Mouse (Mus musculus) hindbrain, embryonic 10.5 days (tissue): ENCODE measurements around the gene Sema4g. TPM values are rescaled to one million over a fixed set of nuclear protein-coding genes. Genes with fewer than 3 reads are reported as not detected.
A peak's percentile ranks its signal among the peaks of the same experiment; 100 is the strongest.

ENCODE experiments used
- DNase-seq: peaks from one replicate; pipeline ENCODE4 v3.0.0-alpha.2; 2017; ENCODE audit warnings: low spot score
- H3K27ac ChIP-seq: fragments of 300-500 bp; sonication (generic); 2 replicates; pipeline ENCODE4 v1.5.1; 2016; ENCODE audit warnings: mild to moderate bottlenecking, moderate library complexity
- H3K27me3 ChIP-seq: fragments of 300-500 bp; sonication (generic); 2 replicates; pipeline ENCODE4 v1.6.1; 2016; ENCODE audit warnings: mild to moderate bottlenecking; ENCODE audit not compliant: poor library complexity, insufficient read depth, severe bottlenecking
- H3K36me3 ChIP-seq: fragments of 300-500 bp; sonication (generic); 2 replicates; pipeline ENCODE4 v1.6.1; 2016; ENCODE audit warnings: mild to moderate bottlenecking, moderate library complexity
- H3K4me1 ChIP-seq: fragments of 300-500 bp; sonication (generic); replicated peaks from 2 replicates; pipeline ENCODE4 v1.6.1; 2016; ENCODE audit warnings: mild to moderate bottlenecking
- H3K4me3 ChIP-seq: fragments of 300-500 bp; sonication (generic); 2 replicates; pipeline ENCODE4 v1.5.1; 2016; ENCODE audit warnings: mild to moderate bottlenecking, moderate library complexity
- H3K9me3 ChIP-seq: fragments of 300-500 bp; sonication (generic); 2 replicates; pipeline ENCODE4 v1.6.1; 2016; ENCODE audit warnings: mild to moderate bottlenecking, moderate library complexity
- WGBS: fragments of 180-500 bp; shearing (Covaris S2); methylation state at CpG from one replicate; pipeline ENCODE4 v1.1.7; 2016; 5-methylcytosine and 5-hydroxymethylcytosine counted together
- polyA plus RNA-seq: library from polyadenylated mRNA; unstranded; fragments of >200 nt; fragmentation: Nextera tagmentation; extraction: Ambion mirVana; gene quantifications from 2 replicates; pipeline ENCODE4 v1.2.1, GENCODE M21; 2016

Sema4g gene
- polyA plus RNA-seq: 3.6 and 5.9 TPM in 2 replicates

- peaks cover 49% of the 10 kb centered on the region for H3K4me1 ChIP-seq
- peak; percentile 63 for DNase-seq
- peak within 1 kb of the TSS; percentile 80 for H3K4me3 ChIP-seq
- H3K27me3 ChIP-seq: peaks cover 32% of the 10 kb centered on the region
- WGBS: under 1% methylated on average over 53 of the region's 58 CpGs
- H3K36me3 ChIP-seq: peaks cover 3% of the 10 kb centered on the region; the same call in 1 of the 2 replicates
- H3K27ac ChIP-seq: peak within 1 kb of the TSS; percentile 88
- H3K9me3 ChIP-seq: no peaks in the 10 kb centered on the region
These were observed at the start of gene Sema4g for GRCm38 (mm10) chr19:44988831-44989566. Sema4g (plus strand) TSS chr19:44989101.

- Histone ChIP-seq H3K4me1 (no peaks in the 10 kb centered on the region), H3K27ac (no peak overlapping the region), H3K4me3 (no peak overlapping the region), H3K36me3 (peaks cover 98% of the 10 kb centered on the region), H3K9me3 (no peaks in the 10 kb centered on the region), H3K27me3 (no peaks in the 10 kb centered on the region)
- DNase-seq: no peak
- 92% methylated on average over 2 of the region's 2 CpGs for WGBS
These were observed 29.3 kb upstream of the Sema4g start for GRCm38 (mm10) chr19:44959633-44960032.

- WGBS: 95% methylated on average over 1 of the region's 1 CpGs
- H3K36me3 ChIP-seq: peaks cover 97% of the 10 kb centered on the region
- no peaks in the 10 kb centered on the region for H3K9me3 ChIP-seq
- no peak overlapping the region for H3K27ac ChIP-seq
- DNase-seq: no peak
- H3K4me3 ChIP-seq: no peak overlapping the region
- no peaks in the 10 kb centered on the region for H3K27me3 ChIP-seq
- H3K4me1 ChIP-seq: no peaks in the 10 kb centered on the region
These were observed 22.9 kb upstream of the Sema4g start for GRCm38 (mm10) chr19:44965978-44966377.

GRCm38 (mm10) chr19:44968329-44968728, 20.6 kb upstream of the Sema4g start:
- DNase-seq: no peak
- 88% methylated on average over 3 of the region's 3 CpGs for WGBS
- H3K27ac ChIP-seq: no peak overlapping the region
- no peaks in the 10 kb centered on the region for H3K4me1 ChIP-seq
- no peaks in the 10 kb centered on the region for H3K27me3 ChIP-seq
- H3K9me3 ChIP-seq: no peaks in the 10 kb centered on the region
- H3K36me3 ChIP-seq: peaks cover 97% of the 10 kb centered on the region
- H3K4me3 ChIP-seq: no peak overlapping the region

- WGBS: 85% methylated on average over 6 of the region's 6 CpGs
These were observed 12.3 kb upstream of the Sema4g start for GRCm38 (mm10) chr19:44976636-44977035.

GRCm38 (mm10) chr19:44977148-44977547, 11.8 kb upstream of the Sema4g start:
- 87% methylated on average over 6 of the region's 6 CpGs for WGBS
- Histone ChIP-seq H3K27me3 (no peaks in the 10 kb centered on the region), H3K9me3 (no peaks in the 10 kb centered on the region), H3K36me3 (peaks cover 100% of the 10 kb centered on the region), H3K4me3 (no peak overlapping the region), H3K4me1 (no peaks in the 10 kb centered on the region), H3K27ac (no peak overlapping the region)
- no peak for DNase-seq

More at GRCm38 (mm10) chr19:44976636-44977035, 12.3 kb upstream of the Sema4g start:
- H3K4me1 ChIP-seq: no peaks in the 10 kb centered on the region
- no peaks in the 10 kb centered on the region for H3K27me3 ChIP-seq
- H3K27ac ChIP-seq: no peak overlapping the region
- DNase-seq: no peak
- H3K9me3 ChIP-seq: no peaks in the 10 kb centered on the region
- H3K4me3 ChIP-seq: no peak overlapping the region
- H3K36me3 ChIP-seq: peaks cover 100% of the 10 kb centered on the region

GRCm38 (mm10) chr19:44980787-44981186, 8.1 kb upstream of the Sema4g start:
- Histone ChIP-seq H3K27ac (no peak overlapping the region), H3K36me3 (peaks cover 76% of the 10 kb centered on the region), H3K27me3 (no peaks in the 10 kb centered on the region), H3K4me1 (no peaks in the 10 kb centered on the region), H3K9me3 (no peaks in the 10 kb centered on the region), H3K4me3 (no peak overlapping the region)
- no peak for DNase-seq
- WGBS: 92% methylated on average over 2 of the region's 2 CpGs

GRCm38 (mm10) chr19:44982477-44983115, 6.3 kb upstream of the Sema4g start:
- WGBS: 88% methylated on average over 7 of the region's 7 CpGs
- no peak overlapping the region for H3K27ac ChIP-seq
- no peak overlapping the region for H3K4me3 ChIP-seq
- no peaks in the 10 kb centered on the region for H3K4me1 ChIP-seq
- H3K9me3 ChIP-seq: no peaks in the 10 kb centered on the region
- H3K36me3 ChIP-seq: peaks cover 58% of the 10 kb centered on the region
- H3K27me3 ChIP-seq: peaks cover 9% of the 10 kb centered on the region; the same call in 1 of the 2 replicates
- no peak for DNase-seq

- 92% methylated on average over 6 of the region's 6 CpGs for WGBS
- H3K4me3 ChIP-seq: no peak overlapping the region
- H3K27ac ChIP-seq: no peak overlapping the region
- H3K27me3 ChIP-seq: peaks cover 11% of the 10 kb centered on the region; the same call in 1 of the 2 replicates
- H3K36me3 ChIP-seq: peaks cover 51% of the 10 kb centered on the region
- peaks cover 5% of the 10 kb centered on the region for H3K4me1 ChIP-seq
- DNase-seq: no peak
- H3K9me3 ChIP-seq: no peaks in the 10 kb centered on the region
These were observed 5.5 kb upstream of the Sema4g start for GRCm38 (mm10) chr19:44983366-44983765.

GRCm38 (mm10) chr19:44984420-44984819, 4.5 kb upstream of the Sema4g start:
- whole genome bisulfite sequencing: 96% methylated on average over 4 of the region's 4 CpGs
- Histone ChIP-seq H3K27ac (no peak overlapping the region), H3K27me3 (peaks cover 12% of the 10 kb centered on the region; the same call in 1 of the 2 replicates), H3K36me3 (peaks cover 40% of the 10 kb centered on the region), H3K9me3 (no peaks in the 10 kb centered on the region), H3K4me1 (peaks cover 15% of the 10 kb centered on the region), H3K4me3 (no peak overlapping the region)
- DNase-seq: no peak

GRCm38 (mm10) chr19:44985159-44985988, 3.5 kb upstream of the Sema4g start:
- Histone ChIP-seq H3K27me3 (peaks cover 22% of the 10 kb centered on the region), H3K4me3 (no peak overlapping the region), H3K4me1 (peaks cover 25% of the 10 kb centered on the region), H3K27ac (no peak overlapping the region), H3K9me3 (no peaks in the 10 kb centered on the region), H3K36me3 (peaks cover 31% of the 10 kb centered on the region)
- no peak for DNase-seq
- WGBS: 67% methylated on average over 5 of the region's 5 CpGs

GRCm38 (mm10) chr19:44987004-44987403, 1.9 kb upstream of the Sema4g start:
- Histone ChIP-seq H3K9me3 (no peaks in the 10 kb centered on the region), H3K36me3 (peaks cover 14% of the 10 kb centered on the region), H3K27ac (no peak overlapping the region), H3K27me3 (peaks cover 32% of the 10 kb centered on the region), H3K4me3 (no peak overlapping the region), H3K4me1 (peaks cover 41% of the 10 kb centered on the region)
- no peak for DNase-seq
- 74% methylated on average over 6 of the region's 6 CpGs for WGBS
